Mouse (Mus musculus): ENCODE measurements around the gene Cox15. TPM values are rescaled to one million over a fixed set of nuclear protein-coding genes. Genes with fewer than 3 reads are reported as not detected.
A peak's percentile ranks its signal among the peaks of the same experiment; 100 is the strongest.

The Cox15 gene
- polyA plus RNA-seq (2015; fragmentation: Nextera tagmentation; extraction: Ambion mirVana): 8.0 and 11.2 TPM in 2 replicates

DNA sequence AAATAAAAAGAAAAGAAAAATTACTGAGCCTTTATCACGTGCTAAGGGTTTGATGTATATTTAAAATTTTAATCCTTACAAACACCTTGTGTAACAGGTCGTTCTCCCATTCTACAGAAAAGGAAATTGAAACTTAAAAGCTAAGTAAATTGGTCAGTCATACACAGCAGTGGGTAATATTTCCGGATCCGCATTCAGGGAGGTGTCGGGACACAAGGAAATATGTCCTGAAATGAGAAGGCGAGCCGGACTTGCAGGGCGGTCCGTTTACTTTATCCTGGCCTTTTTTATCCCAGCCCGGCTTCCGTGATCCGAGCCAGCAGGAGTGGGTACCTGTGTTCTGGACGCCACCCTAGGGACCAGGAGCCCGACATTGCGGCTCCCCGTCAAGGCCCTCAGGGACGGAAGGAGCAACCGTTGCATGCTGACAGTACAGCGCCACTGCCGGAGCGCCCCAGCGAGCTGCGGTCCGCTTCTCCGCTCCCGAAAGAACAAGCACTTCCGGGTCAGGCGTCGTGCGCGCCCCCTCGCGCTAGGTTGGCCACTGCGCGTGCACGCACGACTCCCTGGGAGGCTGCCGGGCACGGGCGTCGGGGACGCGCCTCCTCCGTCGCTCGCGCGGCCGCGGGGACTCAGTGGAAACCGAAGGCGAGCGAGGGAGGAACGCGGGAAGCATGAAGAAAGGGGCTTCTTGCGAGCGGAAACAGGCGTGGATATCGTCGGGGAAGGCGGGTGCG is at the start of gene Cox15, which contains the start of gene Cutc:
Cox15 (minus strand) TSS at position 512 of the 737 bp plus-strand sequence.
Cutc (plus strand) TSS at position 508 of the 737 bp plus-strand sequence.
- Histone ChIP-seq H3K27ac (peak within 1 kb of the TSS; percentile 99), H3K27me3 (no peaks in the 10 kb centered on the region), H3K4me2 (peak within 1 kb of the TSS; percentile 56), H3K9ac (peak within 1 kb of the TSS; percentile 77), H3K9me3 (no peaks in the 10 kb centered on the region), H3K4me1 (no peaks in the 10 kb centered on the region), H3K4me3 (peak within 1 kb of the TSS; percentile 74), H3K36me3 (peaks cover 23% of the 10 kb centered on the region)
- WGBS: under 1% methylated on average over 62 of the region's 62 CpGs
- peak; percentile 91 for ATAC-seq (ENCODE audit: borderline replicate concordance, extremely low read depth, low FRiP score, low TSS enrichment)

DNA sequence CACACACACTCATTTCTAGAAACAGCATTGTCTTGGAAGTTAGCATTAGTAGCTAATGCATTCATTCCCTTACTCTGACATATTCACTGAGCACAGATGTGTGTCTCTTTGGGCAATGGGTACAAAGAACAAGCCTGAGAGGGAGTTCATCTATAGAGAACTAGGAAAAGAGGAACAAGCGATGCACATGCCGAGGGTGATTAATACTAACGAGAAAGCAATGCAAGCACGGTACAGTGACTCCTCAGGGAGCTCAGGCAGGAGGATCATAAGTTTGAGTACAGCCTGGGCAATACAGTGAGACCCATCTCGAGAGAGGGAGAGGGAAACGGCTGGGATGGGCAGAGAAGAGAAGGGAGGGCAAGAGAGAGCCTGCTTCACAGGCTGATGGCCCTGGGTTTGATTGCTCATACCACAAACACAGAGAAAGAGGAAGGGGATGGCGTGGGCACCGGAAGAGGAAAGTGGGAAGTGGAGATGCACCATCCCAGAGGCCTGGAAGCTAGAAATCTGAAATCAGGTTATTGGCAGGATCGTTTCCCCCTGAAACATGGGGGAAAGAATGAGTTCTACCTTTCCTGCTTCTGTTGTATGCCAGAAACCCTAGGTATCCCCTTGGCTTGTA is 48.7 kb upstream of the Cox15 start:
- H3K9ac ChIP-seq: no peak overlapping the region
- no peak overlapping the region for H3K4me3 ChIP-seq
- 69% methylated on average over 9 of the region's 9 CpGs for WGBS
- ATAC-seq (ENCODE audit: borderline replicate concordance, extremely low read depth, low FRiP score, low TSS enrichment): no peak
- no peaks in the 10 kb centered on the region for H3K4me1 ChIP-seq
- H3K27ac ChIP-seq: no peak overlapping the region
- no peaks in the 10 kb centered on the region for H3K36me3 ChIP-seq
- no peaks in the 10 kb centered on the region for H3K9me3 ChIP-seq
- no peaks in the 10 kb centered on the region for H3K27me3 ChIP-seq
- no peak overlapping the region for H3K4me2 ChIP-seq

DNA sequence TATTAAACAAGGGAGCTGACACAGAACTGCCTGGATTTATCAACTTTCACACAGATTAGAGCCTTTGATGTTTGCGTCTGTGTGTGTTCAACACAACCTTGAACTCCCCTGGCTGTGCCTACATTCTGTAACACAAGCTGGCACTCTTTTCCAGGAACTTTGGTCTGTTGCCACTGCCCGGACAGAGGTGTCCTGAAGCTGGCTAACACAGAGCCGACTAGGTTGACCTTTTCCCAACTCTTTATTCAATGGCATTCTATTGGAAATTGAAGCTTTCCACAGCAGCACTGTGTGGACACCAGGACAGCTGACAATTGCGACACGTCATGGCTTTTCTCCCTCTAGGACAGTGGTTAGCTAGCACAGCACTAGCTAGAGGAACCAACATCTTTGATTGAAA is 44.4 kb upstream of the Cox15 start:
- Histone ChIP-seq H3K9me3 (no peaks in the 10 kb centered on the region), H3K4me3 (no peak overlapping the region), H3K4me1 (no peaks in the 10 kb centered on the region), H3K27me3 (no peaks in the 10 kb centered on the region), H3K4me2 (no peak overlapping the region), H3K27ac (no peak overlapping the region), H3K36me3 (no peaks in the 10 kb centered on the region), H3K9ac (no peak overlapping the region)
- ATAC-seq (ENCODE audit: borderline replicate concordance, extremely low read depth, low FRiP score, low TSS enrichment): no peak
- WGBS: 56% methylated on average over 5 of the region's 5 CpGs

DNA sequence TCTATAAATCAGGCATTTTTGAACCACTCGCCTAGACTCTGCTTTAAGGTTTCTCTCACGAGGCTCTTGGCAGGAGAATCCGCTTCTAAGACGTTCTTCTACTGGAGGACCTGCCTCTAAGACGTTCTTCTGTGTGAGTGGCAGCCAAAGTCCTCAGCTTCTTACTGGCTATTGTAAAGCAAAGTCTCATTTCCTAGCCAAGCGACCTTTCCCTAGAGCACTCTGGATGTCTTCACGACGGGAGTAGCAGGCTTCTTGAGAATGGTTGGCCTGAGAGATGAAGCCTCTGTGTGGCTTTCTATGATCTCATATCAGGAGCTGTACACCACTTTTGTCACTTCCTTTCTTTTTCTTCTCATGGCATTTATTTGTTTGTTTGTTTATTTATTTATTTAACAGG is 42.7 kb upstream of the Cox15 start:
- H3K4me3 ChIP-seq: no peak overlapping the region
- H3K36me3 ChIP-seq: no peaks in the 10 kb centered on the region
- H3K9ac ChIP-seq: no peak overlapping the region
- no peaks in the 10 kb centered on the region for H3K27me3 ChIP-seq
- ATAC-seq (ENCODE audit: borderline replicate concordance, extremely low read depth, low FRiP score, low TSS enrichment): no peak
- no peaks in the 10 kb centered on the region for H3K9me3 ChIP-seq
- no peak overlapping the region for H3K27ac ChIP-seq
- no peaks in the 10 kb centered on the region for H3K4me1 ChIP-seq
- no peak overlapping the region for H3K4me2 ChIP-seq
- WGBS: 67% methylated on average over 8 of the region's 8 CpGs

DNA sequence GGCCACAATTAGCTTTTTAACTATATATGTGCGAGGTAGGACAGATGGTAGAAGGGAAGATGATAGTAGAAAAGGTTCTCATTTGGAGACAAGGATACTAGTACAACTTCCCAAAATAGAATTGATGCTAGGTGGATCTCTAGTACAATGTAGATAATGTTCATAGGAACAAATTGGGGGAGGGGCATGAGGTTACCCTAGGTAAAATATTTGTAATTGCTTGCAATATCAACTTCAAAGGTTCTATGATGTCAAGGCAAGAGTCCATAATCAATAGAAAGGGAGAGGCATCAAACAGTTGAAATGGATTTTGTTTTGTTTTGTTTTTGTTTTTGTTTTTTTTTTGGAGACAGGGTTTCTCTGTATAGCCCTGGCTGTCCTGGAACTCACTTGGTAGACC is 41.2 kb upstream of the Cox15 start:
- 79% methylated on average over 1 of the region's 1 CpGs for WGBS
- no peak overlapping the region for H3K4me3 ChIP-seq
- no peak for ATAC-seq (ENCODE audit: borderline replicate concordance, extremely low read depth, low FRiP score, low TSS enrichment)
- no peaks in the 10 kb centered on the region for H3K27me3 ChIP-seq
- H3K9ac ChIP-seq: no peak overlapping the region
- H3K4me1 ChIP-seq: no peaks in the 10 kb centered on the region
- no peaks in the 10 kb centered on the region for H3K9me3 ChIP-seq
- no peak overlapping the region for H3K4me2 ChIP-seq
- no peak overlapping the region for H3K27ac ChIP-seq
- no peaks in the 10 kb centered on the region for H3K36me3 ChIP-seq

DNA sequence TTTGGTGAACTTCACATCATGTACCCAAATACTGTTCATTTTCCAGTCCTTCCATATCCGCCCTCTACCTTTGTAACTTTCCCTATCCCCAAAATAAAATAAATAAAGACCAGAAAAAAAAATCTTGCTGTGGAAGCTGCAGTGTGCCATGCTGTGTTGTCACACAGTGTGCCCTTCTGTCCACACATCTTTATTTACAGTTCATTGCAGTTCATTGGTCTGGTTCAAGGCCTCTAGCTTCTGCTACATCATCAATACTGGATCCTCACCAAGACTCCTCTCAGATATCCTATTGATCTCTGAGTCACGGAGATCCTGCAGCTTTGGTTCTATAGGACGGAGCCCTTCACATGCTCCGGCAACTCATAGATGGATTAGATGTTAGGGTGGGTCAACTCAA is 39.7 kb upstream of the Cox15 start:
- H3K27me3 ChIP-seq: no peaks in the 10 kb centered on the region
- 80% methylated on average over 4 of the region's 4 CpGs for WGBS
- ATAC-seq (ENCODE audit: borderline replicate concordance, extremely low read depth, low FRiP score, low TSS enrichment): no peak
- H3K9me3 ChIP-seq: no peaks in the 10 kb centered on the region
- no peak overlapping the region for H3K9ac ChIP-seq
- no peak overlapping the region for H3K4me2 ChIP-seq
- H3K27ac ChIP-seq: no peak overlapping the region
- no peaks in the 10 kb centered on the region for H3K36me3 ChIP-seq
- no peak overlapping the region for H3K4me3 ChIP-seq
- H3K4me1 ChIP-seq: no peaks in the 10 kb centered on the region

DNA sequence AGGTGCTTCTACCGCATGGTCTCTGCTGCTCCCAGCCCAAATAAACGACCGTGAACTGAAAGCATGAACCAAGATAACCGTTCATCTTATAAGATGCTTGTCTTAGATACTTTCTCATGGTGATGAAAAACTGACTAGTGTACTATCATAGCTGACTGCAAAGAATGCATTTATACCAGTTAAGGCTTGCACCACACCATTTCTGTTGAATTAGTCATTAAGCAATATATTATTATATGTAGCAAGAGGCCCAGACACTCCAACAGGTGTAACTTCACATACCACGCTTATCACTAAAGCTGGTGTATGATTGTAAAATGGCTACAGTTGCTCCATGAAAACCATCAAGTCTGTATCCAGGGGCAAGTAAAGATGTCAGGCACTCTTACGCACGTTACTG is 37.0 kb upstream of the Cox15 start:
- Histone ChIP-seq H3K27me3 (no peaks in the 10 kb centered on the region), H3K36me3 (no peaks in the 10 kb centered on the region), H3K4me2 (no peak overlapping the region), H3K27ac (no peak overlapping the region), H3K4me1 (no peaks in the 10 kb centered on the region), H3K9me3 (no peaks in the 10 kb centered on the region), H3K4me3 (no peak overlapping the region), H3K9ac (no peak overlapping the region)
- 66% methylated on average over 7 of the region's 7 CpGs for WGBS
- no peak for ATAC-seq (ENCODE audit: borderline replicate concordance, extremely low read depth, low FRiP score, low TSS enrichment)

DNA sequence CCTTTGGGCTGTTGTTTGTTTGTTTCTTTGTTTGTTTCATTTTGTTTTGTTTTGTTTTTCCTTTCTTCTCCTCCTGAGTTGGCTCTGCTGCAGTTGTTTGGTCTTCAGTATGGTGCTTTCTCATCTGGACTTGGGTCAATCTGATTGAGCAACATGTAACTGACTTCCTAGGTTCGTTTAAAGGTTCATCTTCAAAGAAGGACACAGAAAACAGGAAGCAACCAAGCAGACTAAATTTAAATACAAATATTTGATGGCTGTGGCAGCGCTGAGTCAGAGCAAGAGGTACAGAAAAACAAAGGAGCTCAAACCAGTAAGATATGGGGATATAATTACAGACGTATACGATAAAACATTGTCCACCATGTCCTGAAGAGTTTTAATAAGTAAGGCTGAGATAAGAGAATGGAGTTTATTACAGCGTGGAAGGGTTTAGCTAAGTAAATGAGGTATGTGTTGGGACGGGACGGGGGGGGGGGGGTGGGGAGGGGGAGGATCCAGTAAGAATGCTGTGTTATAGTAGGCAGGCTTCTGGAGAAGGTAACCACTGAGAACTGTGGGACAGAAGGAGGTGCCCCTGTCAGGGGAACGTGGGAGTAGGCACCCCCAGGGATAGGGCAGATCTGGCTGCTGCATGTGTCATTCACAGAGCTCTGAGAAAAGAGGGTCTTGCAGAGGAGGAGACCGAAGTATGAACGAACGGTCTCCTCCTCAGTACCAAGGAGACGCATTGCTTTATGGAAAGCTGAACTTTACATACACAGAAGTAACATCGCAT is 33.6 kb upstream of the Cox15 start:
- ATAC-seq (ENCODE audit: borderline replicate concordance, extremely low read depth, low FRiP score, low TSS enrichment): no peak
- no peak overlapping the region for H3K4me3 ChIP-seq
- no peaks in the 10 kb centered on the region for H3K4me1 ChIP-seq
- WGBS: 72% methylated on average over 12 of the region's 13 CpGs
- no peak overlapping the region for H3K27ac ChIP-seq
- no peak overlapping the region for H3K9ac ChIP-seq
- H3K27me3 ChIP-seq: no peaks in the 10 kb centered on the region
- no peaks in the 10 kb centered on the region for H3K9me3 ChIP-seq
- H3K4me2 ChIP-seq: no peak overlapping the region
- no peaks in the 10 kb centered on the region for H3K36me3 ChIP-seq

DNA sequence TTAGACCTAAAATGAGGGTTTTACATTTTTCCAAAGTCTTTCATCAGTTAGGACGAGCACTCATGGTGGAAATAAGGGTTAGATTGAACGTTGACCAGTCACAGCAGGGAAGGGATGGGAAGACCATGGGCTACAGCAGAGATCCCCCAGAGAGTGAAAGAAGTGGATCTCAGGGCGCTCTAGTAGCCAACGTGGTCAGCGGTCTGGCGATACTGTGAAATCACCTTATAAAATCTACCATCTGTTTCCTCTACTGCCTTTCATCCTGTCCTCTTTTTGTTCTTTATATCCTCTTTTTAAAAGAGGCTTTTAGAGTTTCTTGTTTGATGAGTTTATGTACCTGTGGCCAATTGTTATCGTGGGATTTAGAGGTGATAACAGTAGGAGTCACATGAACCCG is 32.0 kb upstream of the Cox15 start:
- no peaks in the 10 kb centered on the region for H3K4me1 ChIP-seq
- H3K9me3 ChIP-seq: no peaks in the 10 kb centered on the region
- H3K36me3 ChIP-seq: no peaks in the 10 kb centered on the region
- no peak overlapping the region for H3K4me3 ChIP-seq
- 74% methylated on average over 8 of the region's 8 CpGs for WGBS
- H3K4me2 ChIP-seq: no peak overlapping the region
- no peak for ATAC-seq (ENCODE audit: borderline replicate concordance, extremely low read depth, low FRiP score, low TSS enrichment)
- H3K9ac ChIP-seq: no peak overlapping the region
- no peak overlapping the region for H3K27ac ChIP-seq
- H3K27me3 ChIP-seq: no peaks in the 10 kb centered on the region

DNA sequence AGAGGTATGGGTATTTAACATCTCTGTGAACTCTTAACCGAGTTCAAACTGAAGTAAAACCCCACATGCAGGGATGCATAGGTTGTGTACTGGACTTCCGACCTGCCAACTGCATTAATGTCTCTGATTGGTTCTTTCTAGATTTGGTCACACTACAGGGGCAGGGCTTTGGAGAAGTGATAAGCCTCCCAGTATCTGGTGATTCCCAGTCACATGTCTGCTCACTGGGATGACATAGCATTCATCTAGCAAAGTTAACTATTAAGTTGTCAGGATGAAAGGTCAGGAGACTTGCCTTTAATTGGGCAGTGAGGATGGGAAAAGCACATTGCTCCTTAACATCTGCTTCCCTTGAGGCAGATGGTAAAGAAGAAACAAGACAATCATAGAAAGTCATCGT is 29.2 kb upstream of the Cox15 start, which contains the start of gene Abcc2:
Abcc2 (plus strand) TSS at position 213 of the 400 bp plus-strand sequence.
- H3K27me3 ChIP-seq: no peaks in the 10 kb centered on the region
- no peaks in the 10 kb centered on the region for H3K36me3 ChIP-seq
- no peak within 1 kb of the TSS for H3K4me3 ChIP-seq
- no peak within 1 kb of the TSS for H3K9ac ChIP-seq
- ATAC-seq (ENCODE audit: borderline replicate concordance, extremely low read depth, low FRiP score, low TSS enrichment): no peak
- no peak within 1 kb of the TSS for H3K27ac ChIP-seq
- H3K9me3 ChIP-seq: no peaks in the 10 kb centered on the region
- H3K4me1 ChIP-seq: no peaks in the 10 kb centered on the region
- H3K4me2 ChIP-seq: no peak within 1 kb of the TSS
- 79% methylated on average over 3 of the region's 3 CpGs for WGBS

DNA sequence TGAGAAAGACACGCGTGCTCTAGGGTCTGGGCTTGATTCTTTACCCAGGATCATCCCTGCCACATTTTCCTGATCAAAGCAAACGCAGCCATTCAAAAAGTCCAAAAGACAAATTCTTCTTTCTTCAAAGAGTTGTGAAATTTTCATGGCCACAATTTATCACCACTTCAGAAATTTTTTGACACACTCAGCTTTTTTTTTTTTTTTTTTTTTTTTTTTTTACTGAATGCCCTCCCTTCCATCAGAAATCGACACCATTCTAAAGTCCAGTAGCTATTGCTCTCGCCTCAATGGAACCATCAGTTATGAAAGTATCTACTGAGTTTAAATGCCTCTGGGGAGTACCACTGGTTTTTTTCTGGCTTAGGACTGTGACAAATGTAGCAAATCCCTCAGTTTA is 27.6 kb upstream of the Cox15 start:
- Histone ChIP-seq H3K27ac (no peak overlapping the region), H3K4me3 (no peak overlapping the region), H3K36me3 (no peaks in the 10 kb centered on the region), H3K4me2 (no peak overlapping the region), H3K9me3 (no peaks in the 10 kb centered on the region), H3K4me1 (no peaks in the 10 kb centered on the region), H3K9ac (no peak overlapping the region), H3K27me3 (no peaks in the 10 kb centered on the region)
- WGBS: 52% methylated on average over 5 of the region's 5 CpGs
- no peak for ATAC-seq (ENCODE audit: borderline replicate concordance, extremely low read depth, low FRiP score, low TSS enrichment)

DNA sequence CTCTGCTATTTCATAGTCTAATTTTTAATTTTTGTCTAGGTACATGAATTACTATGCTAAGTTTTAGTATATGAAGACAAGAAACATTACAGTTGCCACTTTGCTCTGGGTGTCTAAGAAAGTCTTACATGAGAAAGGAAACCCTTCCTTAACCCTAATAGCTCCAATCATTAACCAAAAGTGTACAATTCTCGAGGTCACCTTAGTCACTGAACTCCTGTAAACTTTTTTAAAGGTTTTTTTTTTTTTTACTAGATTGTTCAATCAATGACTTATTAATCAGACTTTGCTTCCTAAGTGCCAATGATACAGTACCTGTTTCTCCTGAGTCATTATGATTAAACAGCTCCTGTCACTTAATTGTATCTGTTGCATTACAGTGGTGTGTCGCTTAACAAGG is 24.5 kb upstream of the Cox15 start:
- Histone ChIP-seq H3K9ac (no peak overlapping the region), H3K4me1 (no peaks in the 10 kb centered on the region), H3K27me3 (no peaks in the 10 kb centered on the region), H3K27ac (no peak overlapping the region), H3K4me3 (no peak overlapping the region), H3K9me3 (no peaks in the 10 kb centered on the region), H3K36me3 (no peaks in the 10 kb centered on the region), H3K4me2 (no peak overlapping the region)
- no peak for ATAC-seq (ENCODE audit: borderline replicate concordance, extremely low read depth, low FRiP score, low TSS enrichment)
- WGBS: 63% methylated on average over 2 of the region's 2 CpGs

All from lung, embryonic 15.5 days (tissue).